Mouse (Mus musculus) olfactory bulb, adult 2 months (tissue): ENCODE data around the gene Eps8. TPM values are rescaled to one million over a fixed set of nuclear protein-coding genes. Genes with fewer than 3 reads are reported as not detected.
"Not testable (repeated sequence)": the region's sequence is repeated elsewhere in the genome, so short reads cannot be mapped to it uniquely, and the experiment has no call there.

Source experiments
- H3K27ac ChIP-seq: fragments of 200-500 bp; 2 replicates; pipeline ENCODE4 v1.5.1; 2012; ENCODE audit warnings: low read depth, low read length; ENCODE audit not compliant: insufficient read depth
- H3K4me1 ChIP-seq: fragments of 200-500 bp; 2 replicates; pipeline ENCODE4 v1.6.1; 2012; ENCODE audit warnings: low read length; ENCODE audit not compliant: control insufficient read depth, insufficient read depth
- H3K4me3 ChIP-seq: fragments of 200-500 bp; 2 replicates; pipeline ENCODE4 v1.5.1; 2012; ENCODE audit warnings: mild to moderate bottlenecking, low read depth, low read length, moderate library complexity; ENCODE audit not compliant: insufficient read depth
- CTCF ChIP-seq: fragments of 200-500 bp; IDR thresholded peaks from 2 replicates; pipeline ENCODE4 v1.5.1; 2012; ENCODE audit warnings: low read depth, mild to moderate bottlenecking, low read length, moderate library complexity; ENCODE audit not compliant: insufficient read depth
- POLR2A ChIP-seq: fragments of 200-500 bp; IDR thresholded peaks from 2 replicates; pipeline ENCODE4 v1.6.1; 2012; ENCODE audit warnings: mild to moderate bottlenecking, low read depth, low read length, moderate library complexity; ENCODE audit not compliant: insufficient read depth
- WGBS: fragments of 180-500 bp; shearing (Covaris S2); methylation state at CpG from one replicate; pipeline ENCODE4 v1.1.7; 2018; 5-methylcytosine and 5-hydroxymethylcytosine counted together
- polyA plus RNA-seq: library from polyadenylated mRNA; stranded (reverse); fragments of >200 nt; gene quantifications from 2 replicates; pipeline ENCODE4 v1.2.4, GENCODE M21; 2012; ENCODE audit warnings: low replicate concordance; ENCODE audit not compliant: missing spikeins, insufficient read depth, insufficient read length

The Eps8 gene
- polyA plus RNA-seq, 1 experiment = not detected

DNA sequence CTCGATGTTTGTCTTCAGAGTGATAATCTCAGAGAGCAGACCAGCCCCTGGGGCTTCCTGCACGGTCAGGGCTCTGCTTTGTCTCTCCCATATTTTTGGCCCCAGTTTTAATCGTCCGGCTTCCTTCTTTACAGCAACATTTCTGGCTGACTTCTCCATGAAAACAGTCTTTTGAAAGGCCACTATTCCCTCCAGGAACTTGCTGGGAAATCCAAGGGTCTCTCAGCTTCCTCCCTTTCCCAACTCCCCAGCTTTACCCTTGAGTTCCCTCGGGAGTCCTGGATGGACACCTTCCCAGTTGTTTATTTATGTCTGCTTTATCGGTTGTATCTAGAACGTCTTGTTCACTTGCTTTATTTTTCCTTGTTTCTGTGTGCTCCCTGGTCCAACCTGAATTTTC is 197.5 kb downstream of the Eps8 start:
- no peak overlapping the region for H3K27ac ChIP-seq

DNA sequence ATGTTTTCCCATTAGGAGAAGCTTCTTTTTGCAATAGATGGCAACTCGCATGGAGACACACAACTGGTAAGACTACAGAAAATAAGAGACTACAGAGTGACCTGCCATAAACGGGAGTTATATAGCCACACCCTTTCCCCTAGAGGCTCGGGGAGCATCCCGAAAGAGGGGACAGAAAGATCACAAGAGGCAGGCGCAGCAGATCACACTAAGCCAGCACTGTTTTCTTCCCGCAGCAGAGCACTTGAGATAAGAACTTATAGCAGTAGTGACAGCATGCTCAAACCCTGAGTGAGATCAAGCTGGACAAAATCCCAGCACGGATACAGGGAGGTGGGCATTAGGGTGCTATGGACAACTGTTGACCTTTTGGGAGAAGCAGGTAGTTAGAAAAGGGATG is 198.6 kb downstream of the Eps8 start:
- TF ChIP-seq CTCF (no peak), POLR2A (no peak)
- 57% methylated on average over 7 of the region's 7 CpGs for WGBS
- peaks cover 7% of the 10 kb centered on the region; the same call in 1 of the 2 replicates for H3K4me1 ChIP-seq
- no peak overlapping the region for H3K27ac ChIP-seq
- no peak overlapping the region for H3K4me3 ChIP-seq

More for the DNA sequence above, 197.5 kb downstream of the Eps8 start:
- peaks cover 7% of the 10 kb centered on the region; the same call in 1 of the 2 replicates for H3K4me1 ChIP-seq
- H3K4me3 ChIP-seq = no peak overlapping the region
- WGBS = 47% methylated on average over 7 of the region's 7 CpGs
- no peak for TF ChIP-seq POLR2A
- no peak for TF ChIP-seq CTCF

DNA sequence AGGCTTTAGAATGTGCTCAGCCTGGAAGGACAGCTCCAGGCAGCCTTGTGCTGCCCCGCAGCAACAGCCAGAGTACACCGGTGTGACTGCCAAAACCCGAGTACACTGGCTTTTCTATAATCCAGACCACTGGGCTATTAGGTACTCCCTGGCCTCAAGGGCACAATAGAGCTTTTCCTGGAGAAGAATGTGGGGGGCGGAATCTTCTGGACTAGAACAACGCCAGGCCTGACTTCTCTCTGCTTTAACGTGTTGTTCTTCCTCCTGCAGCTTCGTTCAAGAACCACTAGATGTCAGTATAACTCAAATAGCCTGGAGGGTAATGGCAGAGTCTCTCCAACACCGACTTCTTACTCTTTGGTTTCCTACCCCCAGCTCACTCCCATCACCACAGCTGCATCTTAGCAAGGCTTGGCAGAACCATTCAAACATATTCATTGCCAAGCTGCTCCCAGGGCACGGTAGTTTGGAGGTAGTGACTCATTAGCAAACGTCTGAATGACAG is 199.1 kb downstream of the Eps8 start:
- TF ChIP-seq POLR2A = no peak
- TF ChIP-seq CTCF = no peak
- H3K27ac ChIP-seq = no peak overlapping the region
- H3K4me1 ChIP-seq = peaks cover 7% of the 10 kb centered on the region; the same call in 1 of the 2 replicates
- 7% methylated on average over 10 of the region's 10 CpGs for WGBS
- H3K4me3 ChIP-seq = no peak overlapping the region

DNA sequence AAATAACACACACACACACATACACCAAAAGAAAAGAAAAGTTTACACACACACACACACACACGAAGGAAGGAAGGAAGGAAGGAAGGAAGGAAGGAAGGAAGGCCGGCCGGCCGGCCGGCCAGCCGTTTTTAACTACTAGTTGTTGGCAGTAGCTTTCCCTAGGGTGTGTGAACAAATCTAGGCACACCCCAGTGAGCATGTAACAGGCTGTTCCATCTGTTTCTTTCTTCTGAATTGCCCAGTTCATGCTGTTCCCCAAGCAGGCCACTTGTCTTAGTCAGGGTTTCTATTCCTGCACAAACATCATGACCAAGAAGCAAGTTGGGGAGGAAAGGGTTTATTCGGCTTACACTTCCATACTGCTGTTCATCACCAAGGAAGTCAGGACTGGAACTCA is 208.6 kb downstream of the Eps8 start:
- not testable (repeated sequence) for H3K4me1 ChIP-seq, H3K27ac ChIP-seq, H3K4me3 ChIP-seq
- WGBS = 79% methylated on average over 7 of the region's 7 CpGs

DNA sequence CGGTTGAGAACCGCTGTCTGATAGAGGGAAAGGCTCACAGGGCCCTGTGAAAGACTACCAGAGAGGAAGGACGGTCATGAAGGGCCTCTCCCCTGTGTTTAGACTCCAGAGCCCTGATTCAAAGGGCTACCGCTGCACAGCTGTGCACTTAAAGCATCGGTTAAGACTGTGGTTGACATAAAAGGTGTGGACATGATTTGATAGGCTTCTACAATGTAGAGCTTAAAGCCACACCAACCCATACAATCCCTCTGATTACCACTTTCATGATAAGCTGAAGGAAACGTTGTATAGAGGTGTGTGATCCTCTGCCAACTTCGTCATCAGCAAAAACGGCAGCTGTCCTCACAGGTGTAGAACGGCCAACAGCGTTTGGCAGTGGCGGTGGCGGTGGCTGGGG is 211.6 kb downstream of the Eps8 start:
- no peak overlapping the region for H3K4me3 ChIP-seq
- peaks cover 10% of the 10 kb centered on the region; the same call in 1 of the 2 replicates for H3K4me1 ChIP-seq
- 90% methylated on average over 12 of the region's 12 CpGs for WGBS
- no peak overlapping the region for H3K27ac ChIP-seq
- no peak for TF ChIP-seq CTCF
- no peak for TF ChIP-seq POLR2A

DNA sequence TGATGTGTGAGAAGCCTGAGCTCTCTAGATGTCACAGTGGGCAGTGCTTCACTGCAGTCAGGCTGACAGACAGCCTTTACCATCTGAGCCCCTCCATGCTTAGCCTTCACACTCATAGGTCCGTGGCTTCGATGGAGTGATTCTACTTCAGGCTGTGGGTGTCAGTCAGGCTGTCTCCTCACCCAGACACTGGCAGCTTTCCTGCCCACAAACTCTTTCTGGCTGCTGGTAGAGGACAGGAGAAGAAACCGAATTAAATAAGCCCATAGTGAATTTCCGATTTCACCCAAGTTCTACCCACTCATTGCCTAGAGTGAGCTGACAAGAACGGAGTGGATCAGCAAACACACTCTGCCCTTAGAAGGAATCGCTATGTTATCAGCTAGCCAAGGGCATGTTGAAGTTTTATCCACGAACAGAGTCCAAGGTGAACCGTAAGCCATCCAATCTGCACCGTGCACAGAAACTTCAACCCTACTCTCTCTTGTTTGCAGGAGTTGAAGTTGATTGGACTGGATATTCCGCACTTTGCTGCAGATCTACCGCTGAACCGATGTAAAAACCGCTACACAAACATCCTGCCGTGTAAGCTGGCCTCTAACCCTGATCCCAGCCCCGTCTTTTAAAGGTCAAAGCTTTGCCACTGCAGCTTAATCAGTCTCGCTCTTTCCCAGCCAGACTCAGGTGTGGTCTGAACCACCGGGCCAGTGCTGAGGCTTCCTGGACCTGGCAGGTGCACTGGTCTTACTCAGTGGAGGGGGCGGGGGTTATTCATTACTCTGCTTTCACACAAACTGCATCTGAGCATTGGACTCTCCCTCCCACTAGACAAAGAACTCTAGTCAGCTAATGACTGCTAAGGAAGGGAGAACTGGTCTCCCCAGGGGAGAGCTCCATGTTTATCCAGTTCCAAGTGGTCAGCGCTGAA is 213.9 kb downstream of the Eps8 start:
- no peak overlapping the region for H3K4me3 ChIP-seq
- peaks cover 16% of the 10 kb centered on the region; the same call in 1 of the 2 replicates for H3K4me1 ChIP-seq
- no peak overlapping the region for H3K27ac ChIP-seq
- WGBS = 73% methylated on average over 19 of the region's 19 CpGs
- TF ChIP-seq CTCF (no peak), POLR2A (no peak)

DNA sequence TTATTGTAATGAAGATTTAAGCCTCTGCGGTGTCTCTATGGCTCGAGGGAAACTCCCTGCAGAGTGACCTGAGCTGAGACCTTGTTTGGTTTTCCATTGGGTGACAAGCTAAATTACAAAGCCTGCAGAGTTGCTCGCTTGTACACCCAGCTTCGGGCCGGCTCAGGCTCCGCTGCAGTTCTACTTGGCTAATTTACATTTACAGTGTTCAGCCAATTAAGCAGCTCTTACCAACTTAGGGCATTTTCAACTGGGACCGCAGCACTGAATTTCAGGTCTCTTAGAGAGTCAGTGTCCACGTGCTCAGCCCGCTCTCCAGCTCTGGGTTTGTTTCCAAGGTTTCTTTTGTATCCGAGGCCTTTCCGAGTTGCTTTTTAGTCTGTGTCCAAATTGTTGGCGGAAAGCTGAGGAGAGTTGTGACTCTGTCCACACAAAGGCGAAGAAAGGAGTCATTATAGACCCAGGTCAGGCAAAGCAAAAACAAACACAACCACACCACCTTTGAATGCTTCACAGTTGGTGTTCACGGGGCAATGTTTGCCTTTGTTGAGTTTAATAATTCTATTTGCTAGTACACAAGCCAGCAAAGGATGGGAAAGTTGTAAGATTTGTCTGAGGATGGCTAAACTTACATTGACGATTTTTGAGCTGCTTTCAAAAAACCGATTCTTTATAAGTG is 216.6 kb downstream of the Eps8 start:
- TF ChIP-seq POLR2A (no peak), CTCF (no peak)
- no peak overlapping the region for H3K4me3 ChIP-seq
- WGBS = 42% methylated on average over 16 of the region's 16 CpGs
- peaks cover 12% of the 10 kb centered on the region; the same call in 1 of the 2 replicates for H3K4me1 ChIP-seq
- no peak overlapping the region for H3K27ac ChIP-seq

DNA sequence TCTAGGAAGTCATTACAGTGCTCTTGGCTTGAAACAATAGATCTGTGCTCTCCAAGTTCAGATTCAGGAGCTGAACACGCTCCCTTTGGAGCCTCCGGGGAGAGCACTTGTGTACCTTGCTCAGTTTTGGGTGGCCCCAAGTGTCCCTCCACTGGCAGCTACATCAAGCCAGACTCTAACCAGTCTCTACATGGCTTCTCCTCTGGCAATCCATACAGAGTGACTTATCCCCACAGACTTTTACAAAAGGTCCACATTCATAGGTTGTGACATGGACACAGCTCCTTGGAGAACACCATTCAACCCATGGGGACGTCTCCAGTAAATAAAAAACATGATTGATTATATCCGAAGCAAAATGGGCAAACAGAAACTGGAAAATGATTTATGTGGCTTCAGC is 217.2 kb downstream of the Eps8 start:
- Histone ChIP-seq H3K27ac (no peak overlapping the region), H3K4me1 (peaks cover 12% of the 10 kb centered on the region; the same call in 1 of the 2 replicates), H3K4me3 (no peak overlapping the region)
- 58% methylated on average over 4 of the region's 4 CpGs for WGBS
- TF ChIP-seq CTCF = no peak
- TF ChIP-seq POLR2A = no peak
